Mouse (Mus musculus): ENCODE measurements at regions not wholly inside any gene's neighbourhood (a gene's known extent, or its start where the extent isn't known, plus 50 kb on each side); places are given as distances from the start of the nearest gene placed in this dataset.

- H3K9ac ChIP-seq (ENCODE audit: insufficient read depth, low read depth) = no peak overlapping the region
- TF ChIP-seq USF2 (conservative IDR thresholded peaks at IDR 0.05; ENCODE audit: low read depth, low read length) (no peak), NRF1 (IDR thresholded peaks at IDR 0.05; ENCODE audit: low read depth, low read length) (no peak), IRF4 (IDR thresholded peaks at IDR 0.05; ENCODE audit: low read depth, low read length) (no peak), MXI1 (IDR thresholded peaks at IDR 0.05; ENCODE audit: low read depth, low read length) (no peak), JUN (IDR thresholded peaks at IDR 0.05; ENCODE audit: insufficient read depth, low read depth, low read length) (no peak), ZKSCAN1 (IDR thresholded peaks at IDR 0.05; ENCODE audit: borderline replicate concordance, low read depth, low read length) (no peak), MAX (IDR thresholded peaks at IDR 0.05; ENCODE audit: low read length) (no peak), JUND (conservative IDR thresholded peaks at IDR 0.05; ENCODE audit: low read depth, low read length) (no peak), EP300 (IDR thresholded peaks at IDR 0.05; ENCODE audit: low read length) (no peak), RCOR1 (conservative IDR thresholded peaks at IDR 0.05; ENCODE audit: low read depth, low read length) (no peak), TBP (conservative IDR thresholded peaks at IDR 0.05; ENCODE audit: low read depth, low read length) (no peak), HCFC1 (IDR thresholded peaks at IDR 0.05; ENCODE audit: low read depth, low read length) (no peak)
- H3K9me3 ChIP-seq (replicated peaks; ENCODE audit: low read length) = no peaks in the 10 kb centered on the region
- H3K79me2 ChIP-seq (replicated peaks; ENCODE audit: control insufficient read depth, extremely low read depth, insufficient read depth, poor library complexity, severe bottlenecking) = no peaks in the 10 kb centered on the region
- 0 out of 4 replicates have a peak, but pooled peaks cover 0 to 2% of the 10 kb centered on the region in 2 experiments for H3K4me1 ChIP-seq (ENCODE audit: control insufficient read depth in 1 of 2, insufficient read depth in 2 of 2)
- H3K4me3 ChIP-seq (replicated peaks in 1 of 3; ENCODE audit: low read depth in 2 of 3, low read length in 2 of 3, poor library complexity in 1 of 3) = no peak overlapping the region
- DNase-seq (ENCODE audit: extremely low read depth) = no peak
- no peaks in the 10 kb centered on the region for H3K36me3 ChIP-seq (replicated peaks in 1 of 2; ENCODE audit: control insufficient read depth in 1 of 2, insufficient read depth in 1 of 2, low read length in 1 of 2)
- H3K4me2 ChIP-seq (ENCODE audit: insufficient read depth, low read depth, poor library complexity, severe bottlenecking) = no peak overlapping the region
- in situ Hi-C loops (cut with MboI; ENCODE audit: low pct_ligation_motif_present, low pct_unique_long_range_greater_than_20kb, low sequenced_read_pairs) (no loop called here), dilution Hi-C loops (cut with MboI; ENCODE audit: extremely low pct_ligation_motif_present, extremely low pct_unique_long_range_greater_than_20kb, low sequenced_read_pairs) (no loop called here)
- H3K27ac ChIP-seq (ENCODE audit: insufficient read depth, low read depth) = no peak overlapping the region
- no peaks in the 10 kb centered on the region for H3K27me3 ChIP-seq (replicated peaks)
Observed at GRCm38 (mm10) chr13:101450501-101450900, 317.5 kb downstream of the Pik3r1 start.

GRCm38 (mm10) chr13:101439517-101439916 lies 328.5 kb downstream of the Pik3r1 start:
- H3K36me3 ChIP-seq (replicated peaks in 1 of 2; ENCODE audit: control insufficient read depth in 1 of 2, insufficient read depth in 1 of 2, low read length in 1 of 2) = no peaks in the 10 kb centered on the region
- TF ChIP-seq MEF2A (IDR thresholded peaks at IDR 0.05; ENCODE audit: borderline replicate concordance, low read depth, low read length) (no peak), MAZ (IDR thresholded peaks at IDR 0.05; ENCODE audit: low read depth, low read length) (no peak), ETS1 (conservative IDR thresholded peaks at IDR 0.05; ENCODE audit: low read depth, low read length) (no peak), ZKSCAN1 (IDR thresholded peaks at IDR 0.05; ENCODE audit: borderline replicate concordance, low read depth, low read length) (no peak), KAT2A (IDR thresholded peaks at IDR 0.05; ENCODE audit: insufficient replicate concordance, low read length) (no peak), POLR2AphosphoS2 (IDR thresholded peaks at IDR 0.05; ENCODE audit: low read depth, low read length) (no peak), ZC3H11A (IDR thresholded peaks at IDR 0.05; ENCODE audit: low read depth, low read length) (no peak), RAD21 (IDR thresholded peaks at IDR 0.05; ENCODE audit: low read depth, low read length) (no peak), CHD1 (IDR thresholded peaks at IDR 0.05; ENCODE audit: low read depth, low read length) (no peak), CHD2 (IDR thresholded peaks at IDR 0.05; ENCODE audit: low read length) (no peak), MXI1 (IDR thresholded peaks at IDR 0.05; ENCODE audit: low read depth, low read length) (no peak)
- H3K79me2 ChIP-seq (replicated peaks; ENCODE audit: control insufficient read depth, extremely low read depth, insufficient read depth, poor library complexity, severe bottlenecking) = no peaks in the 10 kb centered on the region
- no peak for DNase-seq (ENCODE audit: extremely low read depth)
- H3K4me1 ChIP-seq (ENCODE audit: control insufficient read depth in 1 of 2, insufficient read depth in 2 of 2) = no peaks in the 10 kb centered on the region
- no peak overlapping the region for H3K4me3 ChIP-seq (replicated peaks in 1 of 3; ENCODE audit: low read depth in 2 of 3, low read length in 2 of 3, poor library complexity in 1 of 3)
- no peaks in the 10 kb centered on the region for H3K9me3 ChIP-seq (replicated peaks; ENCODE audit: low read length)
- in situ Hi-C loops (cut with MboI; ENCODE audit: low pct_ligation_motif_present, low pct_unique_long_range_greater_than_20kb, low sequenced_read_pairs) (no loop called here), dilution Hi-C loops (cut with MboI; ENCODE audit: extremely low pct_ligation_motif_present, extremely low pct_unique_long_range_greater_than_20kb, low sequenced_read_pairs) (no loop called here)
- no peaks in the 10 kb centered on the region for H3K27me3 ChIP-seq (replicated peaks)
- H3K9ac ChIP-seq (ENCODE audit: insufficient read depth, low read depth) = no peak overlapping the region
- H3K27ac ChIP-seq (ENCODE audit: insufficient read depth, low read depth) = no peak overlapping the region
- H3K4me2 ChIP-seq (ENCODE audit: insufficient read depth, low read depth, poor library complexity, severe bottlenecking) = no peak overlapping the region

Data from CH12.LX (cell line).